Mouse (Mus musculus): ENCODE results near the gene Glrb. TPM values are rescaled to one million over a fixed set of nuclear protein-coding genes. Genes with fewer than 3 reads are reported as not detected.

Glrb gene
- polyA plus RNA-seq, 1 experiment from 2014 or later = 13.6 TPM

DNA sequence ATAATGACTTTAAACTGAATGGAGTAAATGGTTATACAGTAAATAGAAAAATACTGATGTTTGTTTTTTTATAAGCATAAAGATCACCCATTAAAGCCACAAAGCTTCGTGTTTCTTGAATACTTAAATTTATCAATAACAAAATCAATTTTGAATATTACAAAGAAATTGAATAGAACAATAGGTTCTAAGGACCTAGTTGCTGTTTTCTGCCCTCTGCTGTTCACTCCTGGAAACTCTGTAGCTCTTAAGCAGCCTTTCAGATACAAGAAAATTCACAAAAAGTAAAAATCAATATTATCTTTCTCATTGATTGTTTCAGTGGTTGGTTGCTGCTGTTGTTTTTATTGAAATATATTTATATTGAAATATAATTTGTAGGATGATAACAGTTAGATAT, 108.1 kb downstream of the Glrb start:
- H3K4me3 ChIP-seq = no peak overlapping the region
- WGBS = 17% methylated on average over 1 of the region's 1 CpGs
- ATAC-seq (ENCODE audit: low FRiP score, low read depth) = no peak
- no peaks in the 10 kb centered on the region for H3K9me3 ChIP-seq
- H3K27me3 ChIP-seq (replicated peaks) = no peaks in the 10 kb centered on the region
- H3K36me3 ChIP-seq = no peaks in the 10 kb centered on the region
- H3K27ac ChIP-seq = no peak overlapping the region
- no peak overlapping the region for H3K4me2 ChIP-seq (replicated peaks)
- peaks cover 6% of the 10 kb centered on the region; the same call in 1 of the 2 replicates for H3K4me1 ChIP-seq
- no peak overlapping the region for H3K9ac ChIP-seq

DNA sequence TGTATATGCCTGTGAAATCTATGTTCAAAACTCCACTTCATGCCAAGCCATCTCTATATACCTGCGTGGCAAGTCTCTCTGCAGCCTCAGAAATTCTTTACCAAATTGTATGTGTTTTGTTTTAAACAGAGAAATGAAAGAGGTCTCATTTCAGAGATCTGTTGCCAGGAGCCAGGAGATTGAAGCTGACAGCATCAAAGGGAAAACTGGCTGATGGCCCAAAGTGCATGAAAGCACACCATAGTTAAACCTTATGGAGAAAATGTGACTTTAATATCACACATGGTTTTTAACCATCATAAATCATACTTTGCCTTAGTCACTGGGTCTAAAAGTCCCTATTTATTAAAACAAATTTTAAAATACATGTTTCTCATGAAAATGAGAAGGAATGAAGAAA, 109.6 kb downstream of the Glrb start:
- ATAC-seq (ENCODE audit: low FRiP score, low read depth) = no peak
- Histone ChIP-seq H3K4me2 (replicated peaks) (no peak overlapping the region; the same call in 1 of the 2 replicates), H3K36me3 (no peaks in the 10 kb centered on the region), H3K4me3 (no peak overlapping the region), H3K9ac (no peak overlapping the region), H3K27me3 (replicated peaks) (no peaks in the 10 kb centered on the region), H3K9me3 (no peaks in the 10 kb centered on the region), H3K4me1 (peaks cover 6% of the 10 kb centered on the region; the same call in 1 of the 2 replicates), H3K27ac (no peak overlapping the region)
- 70% methylated on average over 1 of the region's 1 CpGs for WGBS

GRCm38 (mm10) chr3:80803211-80803610, 110.2 kb downstream of the Glrb start:
- Histone ChIP-seq H3K36me3 (no peaks in the 10 kb centered on the region), H3K4me2 (replicated peaks) (peak overlapping the region; percentile 79)
- no peak for ATAC-seq (ENCODE audit: low FRiP score, low read depth)

DNA sequence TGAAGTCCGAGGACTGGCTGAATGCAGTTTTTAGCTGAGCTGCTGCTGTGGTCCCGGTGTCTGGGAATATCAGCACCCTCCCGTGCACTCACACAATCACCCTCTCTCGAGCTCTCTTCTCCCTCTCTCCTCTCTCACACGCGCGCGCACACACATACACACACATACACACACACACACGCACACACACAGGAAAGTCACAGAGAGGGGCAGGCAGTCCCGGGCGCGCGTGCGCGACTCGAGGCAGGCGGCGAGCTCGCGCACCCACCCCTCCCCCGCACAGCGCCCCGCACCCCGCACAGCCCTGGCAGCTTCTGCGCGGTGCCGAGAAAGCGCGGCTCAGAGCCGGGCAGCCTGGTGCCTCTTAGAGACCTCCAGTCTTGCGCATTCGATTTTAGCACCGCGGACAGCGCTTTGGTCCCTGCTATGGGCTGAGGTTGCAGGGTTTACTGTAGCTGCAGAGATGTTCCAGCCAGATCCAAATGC, 110.8 kb downstream of the Glrb start, which contains the start of gene Gria2:
Gene Gria2, minus strand, starts transcription at position 240 of the 486 bp plus-strand sequence.
- peak within 1 kb of the TSS; percentile 56 for H3K4me3 ChIP-seq
- H3K9ac ChIP-seq = peak within 1 kb of the TSS; percentile 73
- no peaks in the 10 kb centered on the region for H3K27me3 ChIP-seq (replicated peaks)
- H3K36me3 ChIP-seq = no peaks in the 10 kb centered on the region
- H3K27ac ChIP-seq = peak within 1 kb of the TSS; percentile 57; the same call in 1 of the 2 replicates
- peaks cover 6% of the 10 kb centered on the region; the same call in 1 of the 2 replicates for H3K4me1 ChIP-seq
- ATAC-seq (ENCODE audit: low FRiP score, low read depth) = peak; percentile 90
- 0% methylated on average over 33 of the region's 35 CpGs for WGBS
- H3K4me2 ChIP-seq (replicated peaks) = peak within 1 kb of the TSS; percentile 79
- H3K9me3 ChIP-seq = no peaks in the 10 kb centered on the region

More at GRCm38 (mm10) chr3:80803211-80803610, 110.2 kb downstream of the Glrb start:
- WGBS = 50% methylated on average over 8 of the region's 8 CpGs
- no peaks in the 10 kb centered on the region for H3K27me3 ChIP-seq (replicated peaks)
- peak overlapping the region; percentile 56 for H3K4me3 ChIP-seq
- H3K9ac ChIP-seq = peak overlapping the region; percentile 73
- H3K4me1 ChIP-seq = peaks cover 6% of the 10 kb centered on the region; the same call in 1 of the 2 replicates
- no peaks in the 10 kb centered on the region for H3K9me3 ChIP-seq
- H3K27ac ChIP-seq = peak overlapping the region; percentile 57; the same call in 1 of the 2 replicates

DNA sequence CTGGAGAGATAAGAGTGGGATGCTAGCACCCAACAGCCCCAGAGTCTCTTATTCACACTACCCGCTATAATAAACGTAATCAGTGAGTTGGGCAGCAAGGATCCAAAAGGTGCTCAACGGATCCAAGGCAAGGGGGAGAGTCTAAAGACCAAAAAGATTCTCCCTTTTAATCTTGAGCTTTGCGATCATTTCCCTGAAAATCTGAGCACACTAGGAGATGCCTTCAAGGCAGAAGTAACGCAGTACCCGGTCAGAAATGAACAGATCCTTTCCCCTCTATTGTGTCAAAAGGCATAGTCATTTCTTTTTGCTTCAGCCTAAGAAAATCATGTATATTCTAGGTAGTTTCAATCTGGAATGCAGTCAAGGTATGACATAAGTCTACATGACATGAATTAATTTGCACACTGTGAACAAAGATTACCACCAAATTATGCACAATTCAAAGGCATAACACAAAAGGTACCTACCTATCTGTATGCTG, 111.6 kb downstream of the Glrb start:
- no peaks in the 10 kb centered on the region for H3K27me3 ChIP-seq (replicated peaks)
- H3K4me1 ChIP-seq = peaks cover 6% of the 10 kb centered on the region; the same call in 1 of the 2 replicates
- no peaks in the 10 kb centered on the region for H3K9me3 ChIP-seq
- 15% methylated on average over 6 of the region's 6 CpGs for WGBS
- H3K9ac ChIP-seq = peak overlapping the region; percentile 73
- no peak for ATAC-seq (ENCODE audit: low FRiP score, low read depth)
- H3K27ac ChIP-seq = no peak overlapping the region
- H3K4me3 ChIP-seq = peak overlapping the region; percentile 56
- H3K36me3 ChIP-seq = no peaks in the 10 kb centered on the region
- H3K4me2 ChIP-seq (replicated peaks) = peak overlapping the region; percentile 79

GRCm38 (mm10) chr3:80800995-80801826, 112.2 kb downstream of the Glrb start:
- H3K4me1 ChIP-seq = peaks cover 6% of the 10 kb centered on the region; the same call in 1 of the 2 replicates
- H3K27ac ChIP-seq = peak overlapping the region; percentile 66; the same call in 1 of the 2 replicates
- no peaks in the 10 kb centered on the region for H3K36me3 ChIP-seq
- no peaks in the 10 kb centered on the region for H3K9me3 ChIP-seq
- no peaks in the 10 kb centered on the region for H3K27me3 ChIP-seq (replicated peaks)
- peak overlapping the region; percentile 79 for H3K4me2 ChIP-seq (replicated peaks)
- H3K9ac ChIP-seq = peak overlapping the region; percentile 73
- WGBS = 7% methylated on average over 33 of the region's 33 CpGs
- ATAC-seq (ENCODE audit: low FRiP score, low read depth) = peak; percentile 66
- H3K4me3 ChIP-seq = peak overlapping the region; percentile 56

DNA sequence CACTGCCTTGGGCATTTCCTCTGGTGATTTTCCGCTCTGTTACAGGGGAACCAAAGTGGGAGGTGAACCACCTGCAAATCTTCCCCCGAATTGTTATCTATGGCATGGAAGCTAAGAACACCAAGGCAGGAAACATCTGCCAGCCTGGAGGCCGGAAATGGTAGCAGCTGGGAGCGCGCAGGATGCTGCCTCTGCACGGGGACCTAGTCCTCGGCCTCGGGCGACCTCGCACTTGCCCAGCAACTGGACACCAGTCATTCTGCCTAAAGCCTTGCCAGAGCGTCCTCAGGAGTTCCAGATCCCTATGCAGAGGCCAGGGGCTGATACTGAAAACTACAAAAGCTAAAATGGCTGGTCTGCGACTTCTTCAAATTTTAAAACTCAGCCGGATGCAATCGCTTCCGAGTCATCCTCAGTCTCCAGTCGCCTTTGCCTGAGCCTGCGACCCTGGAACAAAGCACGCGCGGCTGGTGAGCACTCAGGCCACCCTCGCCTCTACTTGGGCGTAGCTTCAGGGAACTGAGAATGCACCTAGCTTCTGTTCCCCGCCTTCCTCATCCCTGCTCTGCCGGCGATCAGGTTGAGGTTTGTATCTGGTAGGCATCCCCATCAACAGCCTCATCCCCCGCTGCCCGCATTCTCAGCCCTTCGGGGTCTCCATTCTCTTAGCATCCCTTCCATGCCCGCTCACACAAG, 113.0 kb downstream of the Glrb start:
- H3K27ac ChIP-seq = peak overlapping the region; percentile 66; the same call in 1 of the 2 replicates
- no peaks in the 10 kb centered on the region for H3K9me3 ChIP-seq
- peak overlapping the region; percentile 73 for H3K9ac ChIP-seq
- WGBS = 3% methylated on average over 29 of the region's 29 CpGs
- H3K4me3 ChIP-seq = peak overlapping the region; percentile 56
- H3K4me1 ChIP-seq = peaks cover 6% of the 10 kb centered on the region; the same call in 1 of the 2 replicates
- ATAC-seq (ENCODE audit: low FRiP score, low read depth) = peak; percentile 27; the same call in 1 of the 2 replicates
- no peaks in the 10 kb centered on the region for H3K27me3 ChIP-seq (replicated peaks)
- peak overlapping the region; percentile 79 for H3K4me2 ChIP-seq (replicated peaks)
- no peaks in the 10 kb centered on the region for H3K36me3 ChIP-seq

DNA sequence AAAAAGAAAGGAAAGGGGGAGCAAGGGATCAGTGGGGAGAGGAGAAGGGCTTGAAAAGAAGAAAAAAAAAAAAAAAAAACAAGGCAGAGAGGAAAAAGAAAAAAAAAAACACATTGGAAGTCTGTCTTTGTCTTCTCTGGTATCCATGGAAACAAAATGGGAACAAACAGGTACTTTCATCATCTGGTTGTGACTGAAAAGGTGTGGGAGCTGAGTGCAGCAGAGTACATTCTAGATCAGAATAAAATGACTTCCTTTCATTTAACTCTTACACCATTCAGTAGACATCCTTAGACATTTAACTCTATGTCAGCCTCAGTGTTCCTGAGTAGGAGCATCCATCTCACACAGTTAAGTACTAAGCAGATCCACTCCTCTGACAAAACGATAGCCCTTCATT, 115.5 kb downstream of the Glrb start:
- H3K9me3 ChIP-seq = no peaks in the 10 kb centered on the region
- WGBS = 75% methylated on average over 1 of the region's 1 CpGs
- no peak overlapping the region for H3K9ac ChIP-seq
- no peaks in the 10 kb centered on the region for H3K27me3 ChIP-seq (replicated peaks)
- no peaks in the 10 kb centered on the region for H3K36me3 ChIP-seq
- no peak for ATAC-seq (ENCODE audit: low FRiP score, low read depth)
- H3K27ac ChIP-seq = no peak overlapping the region
- no peak overlapping the region for H3K4me3 ChIP-seq
- peak overlapping the region; percentile 14; the same call in 1 of the 2 replicates for H3K4me2 ChIP-seq (replicated peaks)
- peaks cover 3% of the 10 kb centered on the region; the same call in 1 of the 2 replicates for H3K4me1 ChIP-seq

DNA sequence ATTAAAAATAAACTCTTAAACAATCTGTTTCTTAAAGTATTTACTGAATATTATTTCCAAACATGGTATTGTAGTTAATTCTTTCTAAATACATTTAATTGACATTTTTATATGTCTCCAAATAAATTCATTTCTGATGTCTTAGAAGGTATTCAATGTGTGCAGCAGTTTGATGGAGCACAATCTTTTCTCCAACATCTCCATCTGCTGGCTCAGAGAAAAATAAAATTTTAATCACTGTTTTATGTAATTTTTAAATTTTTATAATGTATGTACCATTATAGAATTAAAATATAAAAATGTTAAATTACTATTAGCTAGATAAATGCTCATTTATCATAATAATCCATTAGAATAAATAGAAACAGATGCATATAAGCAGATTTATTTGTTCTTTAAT, 116.7 kb downstream of the Glrb start:
- H3K27me3 ChIP-seq (replicated peaks) = no peaks in the 10 kb centered on the region
- no peak for ATAC-seq (ENCODE audit: low FRiP score, low read depth)
- no peak overlapping the region for H3K4me3 ChIP-seq
- no peaks in the 10 kb centered on the region for H3K9me3 ChIP-seq
- no peaks in the 10 kb centered on the region for H3K36me3 ChIP-seq
- H3K27ac ChIP-seq = no peak overlapping the region
- no peak overlapping the region for H3K9ac ChIP-seq
- no peak overlapping the region for H3K4me2 ChIP-seq (replicated peaks)
- H3K4me1 ChIP-seq = no peaks in the 10 kb centered on the region; the same call in 1 of the 2 replicates

GRCm38 (mm10) chr3:80795284-80795683, 118.2 kb downstream of the Glrb start:
- ATAC-seq (ENCODE audit: low FRiP score, low read depth) = no peak
- no peak overlapping the region for H3K27ac ChIP-seq
- no peak overlapping the region for H3K4me3 ChIP-seq
- H3K4me2 ChIP-seq (replicated peaks) = no peak overlapping the region
- H3K36me3 ChIP-seq = no peaks in the 10 kb centered on the region
- H3K4me1 ChIP-seq = no peaks in the 10 kb centered on the region
- H3K9me3 ChIP-seq = no peaks in the 10 kb centered on the region
- H3K9ac ChIP-seq = no peak overlapping the region
- no peaks in the 10 kb centered on the region for H3K27me3 ChIP-seq (replicated peaks)
- WGBS = 93% methylated on average over 2 of the region's 2 CpGs

All from neural tube, embryonic 12.5 days (tissue).